Mouse (Mus musculus) midbrain, embryonic 11.5 days (tissue): ENCODE data around the gene Smarcb1. TPM values are rescaled to one million over a fixed set of nuclear protein-coding genes. Genes with fewer than 3 reads are reported as not detected.

Experiments used
- ATAC-seq: fragments of 200-750 bp; cut with Nextera tagmentation; 2 replicates; pipeline ENCODE4 v1.8.0; 2017; ENCODE audit warnings: moderate TSS enrichment, moderate library complexity; ENCODE audit not compliant: low FRiP score
- DNase-seq: peaks from one replicate; pipeline ENCODE4 v3.0.0; 2015; ENCODE audit warnings: low spot score; ENCODE audit errors: missing footprints
- H3K27ac ChIP-seq: fragments of 300-500 bp; sonication (generic); 2 replicates; pipeline ENCODE4 v1.5.1; 2014; ENCODE audit warnings: low read depth, low read length
- H3K27me3 ChIP-seq: fragments of 300-500 bp; sonication (generic); 2 replicates; pipeline ENCODE4 v1.6.1; 2014; ENCODE audit warnings: mild to moderate bottlenecking, low read length, moderate library complexity, mixed read lengths; ENCODE audit not compliant: control insufficient read depth, insufficient read depth
- H3K36me3 ChIP-seq: fragments of 300-500 bp; sonication (generic); 2 replicates; pipeline ENCODE4 v1.6.1; 2014; ENCODE audit warnings: mild to moderate bottlenecking, low read length, moderate library complexity, mixed read lengths; ENCODE audit not compliant: control insufficient read depth, insufficient read depth
- H3K4me1 ChIP-seq: fragments of 300-500 bp; sonication (generic); 2 replicates; pipeline ENCODE4 v1.6.1; 2014; ENCODE audit warnings: low read length; ENCODE audit not compliant: control insufficient read depth, insufficient read depth
- H3K4me2 ChIP-seq: fragments of 300-500 bp; sonication (generic); 2 replicates; pipeline ENCODE4 v1.6.1; 2014; ENCODE audit warnings: mild to moderate bottlenecking, moderate library complexity
- H3K4me3 ChIP-seq: fragments of 300-500 bp; sonication (generic); 2 replicates; pipeline ENCODE4 v1.5.1; 2014; ENCODE audit warnings: low read depth, low read length
- H3K9ac ChIP-seq: fragments of 300-500 bp; sonication (generic); 2 replicates; pipeline ENCODE4 v1.6.1; 2014; ENCODE audit warnings: low read length
- H3K9me3 ChIP-seq: fragments of 300-500 bp; sonication (generic); 2 replicates; pipeline ENCODE4 v1.6.1; 2016; ENCODE audit warnings: low read length; ENCODE audit not compliant: control insufficient read depth
- WGBS: fragments of 180-500 bp; shearing (Covaris S2); extraction: QIAGEN DNeasy Blood & Tissue Kit; methylation state at CpG from one replicate; pipeline ENCODE4 v1.1.7; 2014; 5-methylcytosine and 5-hydroxymethylcytosine counted together
- polyA plus RNA-seq: library from polyadenylated mRNA; unstranded; fragments of >200 nt; fragmentation: Nextera tagmentation; extraction: Ambion mirVana; gene quantifications from 2 replicates; pipeline ENCODE4 v1.2.1, GENCODE M21; 2014

The Smarcb1 gene
- polyA plus RNA-seq, 1 experiment from 2014 or later = 274 TPM

- Histone ChIP-seq H3K9ac (peak within 1 kb of the TSS; percentile 49), H3K27ac (no peak within 1 kb of the TSS), H3K4me1 (peaks cover 28% of the 10 kb centered on the region), H3K4me2 (peak within 1 kb of the TSS; percentile 90), H3K36me3 (no peaks in the 10 kb centered on the region), H3K4me3 (peak within 1 kb of the TSS; percentile 48), H3K27me3 (peaks cover 41% of the 10 kb centered on the region), H3K9me3 (no peaks in the 10 kb centered on the region)
- ATAC-seq (peak; percentile 57), DNase-seq (peak; percentile 97)
- 2% methylated on average over 49 of the region's 51 CpGs for WGBS
Observed at GRCm38 (mm10) chr10:75935680-75936541, 14.5 kb upstream of the Smarcb1 start, which contains the start of gene Mmp11. TSS of gene Mmp11 (minus strand) at chr10:75936496.

DNA sequence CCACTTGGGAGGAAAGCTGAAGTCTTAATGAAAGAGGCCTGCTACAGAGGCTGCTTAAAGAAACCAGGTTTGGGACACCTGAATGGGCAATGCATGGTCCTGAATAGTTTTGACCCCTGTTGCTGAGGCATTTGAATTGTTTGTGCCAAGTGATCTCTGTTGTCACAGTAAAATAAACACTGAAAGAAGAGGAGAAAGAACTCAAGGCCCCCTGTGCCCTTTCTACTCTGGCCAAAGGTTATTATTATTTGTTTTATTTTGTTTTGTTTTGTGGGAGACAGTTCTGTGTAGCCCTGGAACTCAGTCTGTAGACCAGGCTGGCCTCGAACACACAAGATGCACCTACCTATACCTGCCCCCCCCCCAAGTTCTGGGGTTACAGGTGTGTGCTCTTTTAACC lies 13.6 kb upstream of the Smarcb1 start:
- peak overlapping the region; percentile 48; the same call in 1 of the 2 replicates for H3K4me3 ChIP-seq
- H3K4me1 ChIP-seq = peaks cover 28% of the 10 kb centered on the region
- no peak for DNase-seq
- 88% methylated on average over 1 of the region's 1 CpGs for WGBS
- no peak overlapping the region for H3K27ac ChIP-seq
- no peaks in the 10 kb centered on the region for H3K9me3 ChIP-seq
- no peak overlapping the region for H3K9ac ChIP-seq
- H3K36me3 ChIP-seq = no peaks in the 10 kb centered on the region
- no peak for ATAC-seq
- peaks cover 48% of the 10 kb centered on the region for H3K27me3 ChIP-seq
- H3K4me2 ChIP-seq = peak overlapping the region; percentile 90

DNA sequence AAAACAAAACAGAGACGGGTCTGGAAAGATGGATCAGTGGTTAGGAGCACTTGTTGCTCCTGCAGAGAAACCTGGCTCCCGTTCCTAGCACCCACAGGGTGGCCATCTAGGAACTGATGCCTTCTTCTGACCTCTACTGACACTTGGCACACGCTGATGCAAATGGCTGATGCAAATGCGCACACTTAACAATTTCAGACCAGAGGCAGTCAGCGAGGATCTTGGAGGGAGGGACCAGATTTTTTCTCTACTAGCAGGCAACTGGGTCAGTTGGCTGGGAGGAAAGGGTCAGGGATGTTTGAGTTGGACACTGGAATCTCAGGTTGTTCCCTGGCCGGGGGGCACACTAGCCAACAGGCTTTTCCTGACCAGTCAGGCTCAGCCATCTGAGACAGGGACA lies 11.5 kb upstream of the Smarcb1 start, which contains the start of gene Chchd10:
TSS of gene Chchd10 (plus strand) at position 240 of the 400 bp plus-strand sequence.
- DNase-seq = no peak
- H3K4me2 ChIP-seq = peak within 1 kb of the TSS; percentile 95
- no peak for ATAC-seq
- H3K36me3 ChIP-seq = no peaks in the 10 kb centered on the region
- H3K4me1 ChIP-seq = peaks cover 28% of the 10 kb centered on the region
- H3K9me3 ChIP-seq = no peaks in the 10 kb centered on the region
- peak within 1 kb of the TSS; percentile 54 for H3K4me3 ChIP-seq
- H3K27ac ChIP-seq = no peak within 1 kb of the TSS; the same call in 1 of the 2 replicates
- 26% methylated on average over 6 of the region's 6 CpGs for WGBS
- peak within 1 kb of the TSS; percentile 86 for H3K9ac ChIP-seq
- H3K27me3 ChIP-seq = peaks cover 48% of the 10 kb centered on the region

- WGBS = 1% methylated on average over 41 of the region's 44 CpGs
- H3K27ac ChIP-seq = no peak overlapping the region; the same call in 1 of the 2 replicates
- peaks cover 48% of the 10 kb centered on the region for H3K27me3 ChIP-seq
- ATAC-seq (peak; percentile 80), DNase-seq (peak; percentile 94)
- no peaks in the 10 kb centered on the region for H3K36me3 ChIP-seq
- peak overlapping the region; percentile 95 for H3K4me2 ChIP-seq
- peak overlapping the region; percentile 54 for H3K4me3 ChIP-seq
- peaks cover 28% of the 10 kb centered on the region for H3K4me1 ChIP-seq
- H3K9ac ChIP-seq = peak overlapping the region; percentile 86
- no peaks in the 10 kb centered on the region for H3K9me3 ChIP-seq
Observed at GRCm38 (mm10) chr10:75932081-75932678, 10.8 kb upstream of the Smarcb1 start.

- ATAC-seq (no peak), DNase-seq (no peak)
- no peak overlapping the region for H3K4me3 ChIP-seq
- peaks cover 39% of the 10 kb centered on the region for H3K27me3 ChIP-seq
- H3K36me3 ChIP-seq = no peaks in the 10 kb centered on the region
- no peak overlapping the region for H3K27ac ChIP-seq
- peak overlapping the region; percentile 3; the same call in 1 of the 2 replicates for H3K9ac ChIP-seq
- H3K4me1 ChIP-seq = peaks cover 28% of the 10 kb centered on the region
- H3K4me2 ChIP-seq = peak overlapping the region; percentile 95
- H3K9me3 ChIP-seq = no peaks in the 10 kb centered on the region
- 22% methylated on average over 7 of the region's 7 CpGs for WGBS
Observed at GRCm38 (mm10) chr10:75931311-75931710, 9.9 kb upstream of the Smarcb1 start.

DNA sequence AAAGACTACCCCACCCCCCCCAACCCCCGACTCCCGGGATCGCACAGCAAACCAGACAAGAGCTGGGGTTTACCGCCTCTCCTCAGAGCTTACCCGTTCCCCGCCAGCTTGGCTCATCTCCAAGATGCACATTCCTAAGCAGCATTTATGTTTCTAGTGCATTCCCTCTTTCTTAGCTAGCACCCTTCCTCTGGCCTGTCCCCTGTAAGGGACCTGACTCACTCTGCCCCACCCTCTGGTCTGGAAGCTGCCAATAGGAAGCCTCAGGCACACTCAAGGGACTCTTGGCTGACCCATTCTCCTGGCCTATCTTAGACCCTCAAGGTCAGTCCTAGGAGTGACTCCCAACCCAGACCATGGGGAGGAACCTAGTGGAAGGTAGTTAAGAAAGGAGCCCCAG lies 8.9 kb upstream of the Smarcb1 start:
- H3K4me2 ChIP-seq = no peak overlapping the region
- 33% methylated on average over 6 of the region's 6 CpGs for WGBS
- DNase-seq (no peak), ATAC-seq (no peak)
- H3K27ac ChIP-seq = no peak overlapping the region
- peaks cover 29% of the 10 kb centered on the region for H3K27me3 ChIP-seq
- H3K9ac ChIP-seq = no peak overlapping the region
- H3K4me1 ChIP-seq = peaks cover 20% of the 10 kb centered on the region
- H3K36me3 ChIP-seq = no peaks in the 10 kb centered on the region
- H3K9me3 ChIP-seq = no peaks in the 10 kb centered on the region
- H3K4me3 ChIP-seq = no peak overlapping the region

DNA sequence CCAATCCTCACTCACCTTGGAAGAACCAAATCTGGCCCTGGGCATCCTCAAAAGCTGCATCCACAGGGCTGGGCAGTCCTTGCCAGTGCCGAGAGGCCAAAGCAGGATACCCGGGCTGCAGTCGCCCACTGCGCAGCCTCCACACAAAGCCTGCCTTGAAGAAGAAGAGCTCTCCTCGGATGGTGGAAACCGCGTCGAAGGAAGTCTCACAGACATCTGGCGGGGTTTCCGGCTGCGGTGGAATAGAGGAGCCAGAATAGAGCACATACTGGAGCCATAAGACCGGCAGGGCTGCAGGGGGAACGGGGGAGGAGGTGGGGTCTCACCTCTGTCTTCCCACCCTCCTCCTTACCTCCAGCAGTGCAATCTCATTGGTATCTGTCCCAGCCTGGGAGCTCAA lies 5.0 kb upstream of the Smarcb1 start:
- Histone ChIP-seq H3K4me1 (peaks cover 13% of the 10 kb centered on the region), H3K27ac (no peak overlapping the region), H3K4me2 (no peak overlapping the region), H3K36me3 (no peaks in the 10 kb centered on the region), H3K9me3 (no peaks in the 10 kb centered on the region), H3K4me3 (no peak overlapping the region), H3K9ac (no peak overlapping the region), H3K27me3 (peaks cover 11% of the 10 kb centered on the region)
- WGBS = 78% methylated on average over 13 of the region's 13 CpGs
- ATAC-seq = no peak
- no peak for DNase-seq

- Histone ChIP-seq H3K4me1 (peaks cover 18% of the 10 kb centered on the region), H3K27me3 (no peaks in the 10 kb centered on the region), H3K9ac (no peak overlapping the region), H3K4me2 (no peak overlapping the region), H3K4me3 (no peak overlapping the region), H3K9me3 (no peaks in the 10 kb centered on the region), H3K36me3 (no peaks in the 10 kb centered on the region), H3K27ac (no peak overlapping the region)
- DNase-seq = no peak
- WGBS = 66% methylated on average over 2 of the region's 2 CpGs
- no peak for ATAC-seq
Observed at GRCm38 (mm10) chr10:75924324-75924723, 2.9 kb upstream of the Smarcb1 start.
